Mouse (Mus musculus) intestine, postnatal 0 days (tissue): Measurements from ENCODE around the gene Lrrc40. TPM values are rescaled to one million over a fixed set of nuclear protein-coding genes. Genes with fewer than 3 reads are reported as not detected.

Experiments used
- ATAC-seq: fragments of 200-750 bp; cut with Nextera tagmentation; 2 replicates; pipeline ENCODE4 v1.8.0; 2017; ENCODE audit warnings: mild to moderate bottlenecking, moderate TSS enrichment, moderate library complexity
- H3K27ac ChIP-seq: fragments of 300-500 bp; sonication (generic); 2 replicates; pipeline ENCODE4 v1.5.1; 2014; ENCODE audit warnings: mild to moderate bottlenecking, low read depth, low read length, moderate library complexity
- H3K27me3 ChIP-seq: fragments of 300-500 bp; sonication (generic); replicated peaks from 2 replicates; pipeline ENCODE4 v1.6.1; 2014; ENCODE audit warnings: low read length, mixed read lengths; ENCODE audit not compliant: control insufficient read depth, insufficient read depth
- H3K36me3 ChIP-seq: fragments of 300-500 bp; sonication (generic); 2 replicates; pipeline ENCODE4 v1.6.1; 2014; ENCODE audit warnings: mild to moderate bottlenecking, moderate library complexity; ENCODE audit not compliant: control insufficient read depth, insufficient read depth
- H3K4me1 ChIP-seq: fragments of 300-500 bp; sonication (generic); replicated peaks from 2 replicates; pipeline ENCODE4 v1.6.1; 2014; ENCODE audit warnings: antibody characterized with exemption, low read length, mixed read lengths; ENCODE audit not compliant: control insufficient read depth, insufficient read depth
- H3K4me2 ChIP-seq: fragments of 300-500 bp; sonication (generic); replicated peaks from 2 replicates; pipeline ENCODE4 v1.6.1; 2014; ENCODE audit warnings: low read depth, mild to moderate bottlenecking, moderate library complexity
- H3K4me3 ChIP-seq: fragments of 300-500 bp; sonication (generic); 2 replicates; pipeline ENCODE4 v1.5.1; 2014; ENCODE audit warnings: low read depth, low read length
- H3K9ac ChIP-seq: fragments of 300-500 bp; sonication (generic); 2 replicates; pipeline ENCODE4 v1.6.1; 2014; ENCODE audit warnings: mild to moderate bottlenecking, low read depth, low read length
- H3K9me3 ChIP-seq: fragments of 300-500 bp; sonication (generic); 2 replicates; pipeline ENCODE4 v1.6.1; 2016; ENCODE audit warnings: mixed run types; ENCODE audit not compliant: control insufficient read depth
- CTCF ChIP-seq: sonication (generic); IDR thresholded peaks from 2 replicates; pipeline ENCODE4 v1.5.1; 2016; ENCODE audit warnings: low read depth, mild to moderate bottlenecking, control low read depth, antibody characterized with exemption, moderate library complexity
- WGBS: fragments of 180-500 bp; shearing (Covaris S2); extraction: QIAGEN DNeasy Blood & Tissue Kit; methylation state at CpG from one replicate; pipeline ENCODE4 v1.1.7; 2014; 5-methylcytosine and 5-hydroxymethylcytosine counted together
- polyA plus RNA-seq: library from polyadenylated mRNA; unstranded; fragments of >200 nt; fragmentation: Nextera tagmentation; extraction: Ambion mirVana; gene quantifications from 2 replicates; pipeline ENCODE4 v1.2.1, GENCODE M21; 2015

Gene Lrrc40
- polyA plus RNA-seq, 1 experiment from 2014 or later = 17.8 TPM

DNA sequence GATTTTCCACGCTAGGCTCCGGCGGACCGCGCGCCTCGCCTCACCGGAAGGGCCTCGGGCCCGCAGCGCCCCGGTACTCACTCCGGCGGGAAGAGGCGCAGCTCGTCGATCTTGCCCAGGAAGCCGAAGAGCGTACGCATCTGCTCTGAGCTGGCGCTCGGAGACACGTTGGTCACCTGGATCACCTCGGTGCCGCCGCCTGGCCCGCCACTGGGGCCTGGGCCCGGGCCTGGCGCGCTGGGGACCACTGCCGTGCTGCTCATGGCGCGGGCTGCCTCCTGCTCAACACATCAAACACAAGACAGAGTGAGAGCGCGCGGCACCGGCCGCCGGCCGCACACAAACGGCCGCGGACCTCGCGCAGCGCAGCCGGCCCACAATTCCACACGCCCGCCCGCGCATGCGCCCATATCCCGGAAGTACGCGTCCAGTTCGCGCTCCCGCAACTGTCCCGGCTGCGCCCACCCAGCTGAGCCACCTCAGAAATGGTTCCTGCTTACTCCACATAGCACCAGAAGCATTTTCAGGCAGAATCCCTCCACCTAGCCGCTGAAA, 5.0 kb upstream of the Lrrc40 start:
- ATAC-seq = peak; percentile 91
- Histone ChIP-seq H3K27ac (peak overlapping the region; percentile 98), H3K4me3 (peak overlapping the region; percentile 82), H3K27me3 (no peaks in the 10 kb centered on the region), H3K36me3 (no peaks in the 10 kb centered on the region), H3K9me3 (no peaks in the 10 kb centered on the region), H3K4me1 (no peaks in the 10 kb centered on the region), H3K4me2 (peak overlapping the region; percentile 87), H3K9ac (peak overlapping the region; percentile 94)
- under 1% methylated on average over 61 of the region's 61 CpGs for WGBS
- peak; percentile 37 for TF ChIP-seq CTCF

DNA sequence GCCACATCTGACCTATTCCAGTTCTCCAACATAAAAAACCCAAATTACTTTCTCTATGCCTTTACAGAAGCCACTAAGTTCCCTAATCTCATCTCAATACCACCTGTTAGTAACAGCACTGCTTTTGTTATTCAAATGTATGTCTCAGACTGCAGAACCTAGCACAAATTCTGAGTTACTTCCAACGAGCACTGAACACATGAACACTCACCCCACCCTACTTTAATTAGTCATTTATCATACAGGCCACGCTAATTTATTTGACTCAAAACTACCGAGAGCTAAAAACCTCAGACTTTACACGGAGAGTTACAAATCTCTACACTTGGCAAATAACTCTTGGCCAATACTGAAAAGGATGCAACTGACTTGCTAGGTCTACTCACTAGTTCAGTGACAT, 4.4 kb upstream of the Lrrc40 start:
- peak overlapping the region; percentile 82 for H3K4me3 ChIP-seq
- H3K9me3 ChIP-seq = no peaks in the 10 kb centered on the region
- no peaks in the 10 kb centered on the region for H3K27me3 ChIP-seq
- peak overlapping the region; percentile 98 for H3K27ac ChIP-seq
- TF ChIP-seq CTCF = no peak
- peak overlapping the region; percentile 87 for H3K4me2 ChIP-seq
- H3K4me1 ChIP-seq = no peaks in the 10 kb centered on the region
- no peak for ATAC-seq
- H3K9ac ChIP-seq = peak overlapping the region; percentile 94
- H3K36me3 ChIP-seq = no peaks in the 10 kb centered on the region
- 1% methylated on average over 4 of the region's 4 CpGs for WGBS

DNA sequence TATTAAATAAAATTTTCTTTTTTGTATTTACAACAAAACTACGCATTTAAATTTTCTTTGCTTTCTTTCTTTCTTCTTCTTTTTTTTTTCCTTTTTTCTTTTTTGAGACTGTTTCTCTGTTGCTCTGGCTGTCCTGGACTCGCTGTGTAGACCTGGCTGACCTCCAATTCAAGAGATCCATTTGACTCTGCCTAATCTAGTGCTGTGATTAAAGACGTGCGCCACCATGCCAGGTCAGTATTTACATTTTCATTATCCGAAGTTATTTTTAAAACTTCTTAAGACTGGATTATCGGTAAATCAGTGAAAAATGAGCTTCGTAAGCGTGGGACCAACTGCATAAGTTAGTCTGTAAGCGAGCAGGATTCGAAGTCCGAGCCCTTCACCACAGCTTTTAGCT, 596 bp upstream of the Lrrc40 start:
- peak overlapping the region; percentile 94 for H3K4me3 ChIP-seq
- H3K27me3 ChIP-seq = no peaks in the 10 kb centered on the region
- peak overlapping the region; percentile 61 for H3K9ac ChIP-seq
- no peaks in the 10 kb centered on the region for H3K9me3 ChIP-seq
- TF ChIP-seq CTCF = no peak
- 2% methylated on average over 11 of the region's 11 CpGs for WGBS
- peak overlapping the region; percentile 66 for H3K4me2 ChIP-seq
- no peak for ATAC-seq
- H3K36me3 ChIP-seq = no peaks in the 10 kb centered on the region
- H3K4me1 ChIP-seq = no peaks in the 10 kb centered on the region
- peak overlapping the region; percentile 92 for H3K27ac ChIP-seq

DNA sequence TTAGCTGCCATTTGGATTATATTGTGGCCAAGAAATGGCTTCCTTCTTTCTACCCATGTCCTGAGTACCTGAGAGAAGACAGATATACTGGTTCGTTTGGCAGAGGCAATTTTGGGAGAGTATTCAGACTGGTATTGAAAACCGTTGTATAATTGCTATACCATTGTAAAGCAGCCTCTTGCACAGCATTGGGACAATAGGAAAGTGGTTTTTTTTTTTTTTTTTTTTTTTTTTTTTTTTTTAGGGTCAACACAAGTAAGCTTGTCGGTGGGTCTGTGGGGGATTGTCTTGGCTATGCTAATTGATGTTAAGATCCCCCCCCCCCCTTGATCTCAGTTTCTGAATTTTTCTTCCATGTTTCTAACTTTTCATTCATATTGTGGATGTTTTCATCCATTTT, 1.6 kb downstream of the Lrrc40 start:
- no peak for ATAC-seq
- Histone ChIP-seq H3K4me1 (no peaks in the 10 kb centered on the region), H3K27ac (no peak overlapping the region), H3K4me3 (no peak overlapping the region), H3K27me3 (no peaks in the 10 kb centered on the region), H3K9me3 (no peaks in the 10 kb centered on the region), H3K9ac (no peak overlapping the region), H3K4me2 (no peak overlapping the region), H3K36me3 (no peaks in the 10 kb centered on the region)
- 87% methylated on average over 3 of the region's 3 CpGs for WGBS
- no peak for TF ChIP-seq CTCF

DNA sequence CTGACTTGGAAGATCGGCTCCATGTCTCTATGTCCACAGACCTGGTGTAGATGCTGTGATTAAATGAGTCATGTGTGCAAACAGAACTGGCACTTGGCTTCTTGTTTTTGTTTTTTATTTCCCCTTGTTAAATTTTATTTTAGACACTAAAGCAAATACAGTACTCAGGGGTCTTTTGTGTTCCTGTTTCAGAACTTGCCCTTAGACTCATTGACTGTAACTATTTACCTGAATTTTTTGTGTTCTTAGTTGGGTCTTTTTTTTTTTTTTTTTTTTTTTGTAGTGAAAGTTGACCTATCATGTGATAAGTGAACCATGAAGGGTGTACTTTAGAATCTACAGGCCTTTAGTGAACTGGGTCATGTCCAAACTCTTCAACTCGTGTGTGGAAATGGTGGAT, 4.3 kb downstream of the Lrrc40 start:
- no peak for ATAC-seq
- no peak overlapping the region for H3K4me2 ChIP-seq
- no peak overlapping the region for H3K27ac ChIP-seq
- TF ChIP-seq CTCF = no peak
- no peak overlapping the region for H3K4me3 ChIP-seq
- H3K36me3 ChIP-seq = no peaks in the 10 kb centered on the region
- WGBS = 80% methylated on average over 2 of the region's 2 CpGs
- H3K27me3 ChIP-seq = no peaks in the 10 kb centered on the region
- H3K9ac ChIP-seq = no peak overlapping the region
- no peaks in the 10 kb centered on the region for H3K9me3 ChIP-seq
- no peaks in the 10 kb centered on the region for H3K4me1 ChIP-seq

DNA sequence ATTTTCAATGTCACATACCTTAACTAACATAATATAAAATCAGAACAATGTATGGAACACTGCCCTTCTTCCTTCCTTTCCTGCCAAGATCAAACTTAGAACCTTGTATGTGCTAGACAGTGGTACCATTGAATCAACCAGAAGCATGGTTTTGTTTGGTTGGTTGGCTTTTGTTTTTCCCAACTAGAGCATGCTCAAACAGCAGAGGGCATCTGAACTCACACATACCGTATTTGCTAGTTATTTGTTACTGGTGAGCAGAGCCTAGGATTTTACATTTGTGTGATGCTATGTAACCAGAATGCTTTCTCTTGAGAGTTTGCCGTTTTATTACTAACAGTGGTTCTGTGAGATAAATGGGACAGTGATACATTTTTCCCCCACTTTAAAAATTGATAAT, 13.0 kb downstream of the Lrrc40 start:
- Histone ChIP-seq H3K9ac (no peak overlapping the region), H3K36me3 (peaks cover 5% of the 10 kb centered on the region; the same call in 1 of the 2 replicates), H3K4me2 (no peak overlapping the region), H3K27ac (no peak overlapping the region), H3K4me1 (no peaks in the 10 kb centered on the region), H3K9me3 (no peaks in the 10 kb centered on the region), H3K27me3 (no peaks in the 10 kb centered on the region), H3K4me3 (no peak overlapping the region)
- no peak for ATAC-seq
- no peak for TF ChIP-seq CTCF
- WGBS = 90% methylated on average over 2 of the region's 2 CpGs
